Comparison of ENCODE assay signal across 13 mouse cellular contexts in genomic region chr1:118466041-118466440, GRCm38 (mm10).
A peak's percentile ranks its signal among the peaks of the same experiment; 100 is the strongest.
DNase-seq lines count a peak whose midpoint lies in the region; ATAC-seq and TF ChIP-seq lines count a peak whose summit lies in the region.
"Had no signal": no experiment of that assay in that cellular context is flagged by ENCODE, and none has a peak within 500 bp of the region (broad histone marks: within the 10 kb centered on the region; RNA-seq: fewer than 3 reads in every experiment).

No protein-coding gene starts in this region.

- no peak for DNase-seq in cerebellum, adult 2 months
- no peak for DNase-seq in cerebellum, adult 8-10 months
- peak; percentile 16 for DNase-seq in liver
- no peak for DNase-seq in liver, embryonic 14.5 days (ENCODE audit: low read depth in 3 of 3, low spot score in 3 of 3)
- no peak for DNase-seq in urinary bladder, adult 2 months (ENCODE audit: low spot score)
- no peak for DNase-seq in layer of hippocampus, adult 9-11 months
- DNase-seq: heart, postnatal 14 days had no signal

- H3K9ac ChIP-seq in liver, embryonic 12.5 days, result no peak overlapping the region
- no peak overlapping the region for H3K9ac ChIP-seq in liver, embryonic 14.5 days (replicated peaks)
- H3K9ac ChIP-seq: embryonic facial prominence, embryonic 15.5 days; limb, embryonic 12.5 days had no signal

- H3K36me3 ChIP-seq in liver, embryonic 12.5 days, result peaks cover 81% of the 10 kb centered on the region
- H3K36me3 ChIP-seq in E14TG2a.4 (ENCODE audit: insufficient read depth, low read length), result peaks cover 59% of the 10 kb centered on the region
- peaks cover 6% of the 10 kb centered on the region for H3K36me3 ChIP-seq in liver, embryonic 14.5 days (replicated peaks; ENCODE audit: control insufficient read depth, insufficient read depth, low read depth)

- 97% methylated on average over 6 of the region's 6 CpGs for WGBS in cerebellum, adult 2 months
- WGBS in liver, embryonic 12.5 days (ENCODE audit: insufficient replicate concordance), result 94% methylated on average over 6 of the region's 6 CpGs
- WGBS in liver, embryonic 14.5 days (ENCODE audit: insufficient replicate concordance), result 87% methylated on average over 6 of the region's 6 CpGs

- no peak for ATAC-seq in liver, embryonic 12.5 days
- ATAC-seq in liver, embryonic 14.5 days (ENCODE audit: insufficient read depth), result no peak

- no peak for TF ChIP-seq POLR2A in cerebellum, adult 2 months (IDR thresholded peaks at IDR 0.05; ENCODE audit: borderline replicate concordance, insufficient read depth, low read length)

- H3K27ac ChIP-seq in cerebellum, adult 2 months (ENCODE audit: insufficient read depth, low read length), result no peak overlapping the region
- no peak overlapping the region for H3K27ac ChIP-seq in liver, embryonic 12.5 days
- no peak overlapping the region for H3K27ac ChIP-seq in liver, embryonic 14.5 days
- H3K27ac ChIP-seq: embryonic facial prominence, embryonic 15.5 days; limb, embryonic 12.5 days; macrophage had no signal

- no peak overlapping the region for H3K4me3 ChIP-seq in cerebellum, adult 2 months (replicated peaks; ENCODE audit: insufficient read depth, low read depth, low read length)
- H3K4me3 ChIP-seq in liver, embryonic 12.5 days, result no peak overlapping the region
- H3K4me3 ChIP-seq in E14TG2a.4 (replicated peaks; ENCODE audit: low read length), result no peak overlapping the region
- H3K4me3 ChIP-seq in liver, embryonic 14.5 days (ENCODE audit: insufficient read depth in 1 of 2, low read depth in 2 of 2, low read length in 2 of 2), result no peak overlapping the region
- H3K4me3 ChIP-seq: embryonic facial prominence, embryonic 15.5 days; limb, embryonic 12.5 days; myocyte had no signal

- no peaks in the 10 kb centered on the region for H3K4me1 ChIP-seq in cerebellum, adult 2 months (ENCODE audit: control insufficient read depth, insufficient read depth, low read length)
- no peaks in the 10 kb centered on the region for H3K4me1 ChIP-seq in liver, embryonic 12.5 days
- 0 out of 2 replicates have a peak, but pooled peaks cover 4% of the 10 kb centered on the region for H3K4me1 ChIP-seq in E14TG2a.4 (replicated peaks; ENCODE audit: low read depth, low read length)
- no peaks in the 10 kb centered on the region for H3K4me1 ChIP-seq in liver, embryonic 14.5 days (replicated peaks; ENCODE audit: control insufficient read depth in 2 of 2, insufficient read depth in 2 of 2, low read length in 1 of 2)
- H3K4me1 ChIP-seq: embryonic facial prominence, embryonic 15.5 days; limb, embryonic 12.5 days had no signal

- H3K27me3 ChIP-seq in cerebellum, adult 2 months (ENCODE audit: control insufficient read depth, insufficient read depth, low read length), result no peaks in the 10 kb centered on the region
- no peaks in the 10 kb centered on the region for H3K27me3 ChIP-seq in liver, embryonic 12.5 days (replicated peaks)
- H3K27me3 ChIP-seq in E14TG2a.4 (ENCODE audit: insufficient read depth, low read length), result no peaks in the 10 kb centered on the region
- no peaks in the 10 kb centered on the region for H3K27me3 ChIP-seq in liver, embryonic 14.5 days (ENCODE audit: control insufficient read depth, insufficient read depth, low read length)
- H3K27me3 ChIP-seq: embryonic facial prominence, embryonic 15.5 days; limb, embryonic 12.5 days had no signal

- TF ChIP-seq EP300 in liver, embryonic 14.5 days (IDR thresholded peaks at IDR 0.05; ENCODE audit: low read depth), result no peak

- TF ChIP-seq CTCF in cerebellum, adult 2 months (IDR thresholded peaks at IDR 0.05; ENCODE audit: borderline replicate concordance, insufficient read depth, low read depth, low read length), result peak; percentile 13; the same call in 1 of the 2 replicates
- peak; percentile 51 for TF ChIP-seq CTCF in E14TG2a.4 (conservative IDR thresholded peaks at IDR 0.05; ENCODE audit: low read length)
- TF ChIP-seq CTCF in liver, embryonic 14.5 days (IDR thresholded peaks at IDR 0.05; ENCODE audit: low read depth), result peak; percentile 55

- no peak overlapping the region for H3K4me2 ChIP-seq in liver, embryonic 12.5 days
- no peak overlapping the region for H3K4me2 ChIP-seq in liver, embryonic 14.5 days (ENCODE audit: low read depth)
- H3K4me2 ChIP-seq: embryonic facial prominence, embryonic 15.5 days; limb, embryonic 12.5 days had no signal

- no peaks in the 10 kb centered on the region for H3K9me3 ChIP-seq in liver, embryonic 12.5 days (replicated peaks)
- peaks cover 4% of the 10 kb centered on the region; the same call in 1 of the 2 replicates for H3K9me3 ChIP-seq in E14TG2a.4 (ENCODE audit: low read length)
- no peaks in the 10 kb centered on the region for H3K9me3 ChIP-seq in liver, embryonic 14.5 days (ENCODE audit: control insufficient read depth, low read length)
- H3K9me3 ChIP-seq: embryonic facial prominence, embryonic 15.5 days; limb, embryonic 12.5 days had no signal
